Mouse (Mus musculus) erythroblast, embryonic 14.5 days (primary cell): Measurements from ENCODE around the gene Soat1.
"Not testable (repeated sequence)": the region's sequence is repeated elsewhere in the genome, so short reads cannot be mapped to it uniquely, and the experiment has no call there.

ENCODE experiments used
- GATA1 ChIP-seq: IDR thresholded peaks from 2 replicates; pipeline ENCODE4 v1.6.1; 2012; ENCODE audit warnings: low read length, inconsistent platforms, mixed read lengths
- TAL1 ChIP-seq: IDR thresholded peaks from 3 replicates; pipeline ENCODE4 v1.6.1; 2012; ENCODE audit warnings: low read length, inconsistent platforms, mixed read lengths

DNA sequence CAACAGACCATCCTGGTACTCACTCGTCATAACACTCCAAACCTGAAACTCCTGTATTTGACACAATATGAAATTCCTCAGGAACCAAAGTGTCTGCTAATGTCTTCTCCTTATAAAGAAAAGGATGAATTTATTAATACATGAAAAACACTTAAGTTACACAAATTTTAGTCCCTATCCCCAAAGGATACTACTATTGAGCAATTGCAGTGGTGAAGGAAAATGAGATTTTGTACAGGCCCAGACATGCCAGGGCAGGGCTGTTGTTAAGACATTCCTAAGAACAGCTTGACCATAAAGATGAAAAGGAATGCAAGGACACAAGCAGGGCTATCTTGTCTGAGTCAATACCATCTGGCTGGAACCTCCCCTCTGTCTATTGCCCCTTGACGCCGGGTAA lies 74.0 kb downstream of the Soat1 start:
- TF ChIP-seq GATA1, TAL1: not testable (repeated sequence)
